Mouse (Mus musculus) hindlimb bud, embryonic 11.5 days (tissue): ENCODE data around the gene Msrb3.
A peak's percentile ranks its signal among the peaks of the same experiment; 100 is the strongest.

Experiments used
- DNase-seq: peaks from one replicate; pipeline ENCODE4 v3.0.0-alpha.2; 2012; ENCODE audit warnings: low read depth, low spot score; ENCODE audit errors: extremely low spot score

Msrb3 gene

GRCm38 (mm10) chr10:120900096-120900495 is 1.2 kb upstream of the Msrb3 start:
- no peak for DNase-seq

GRCm38 (mm10) chr10:120898357-120898756 is 544 bp downstream of the Msrb3 start:
- no peak for DNase-seq

GRCm38 (mm10) chr10:120895899-120896289 is 3.0 kb downstream of the Msrb3 start:
- no peak for DNase-seq

GRCm38 (mm10) chr10:120894978-120895898 is 3.7 kb downstream of the Msrb3 start:
- no peak for DNase-seq

GRCm38 (mm10) chr10:120893938-120894337 is 5.0 kb downstream of the Msrb3 start:
- no peak for DNase-seq

GRCm38 (mm10) chr10:120891131-120891530 is 7.8 kb downstream of the Msrb3 start:
- no peak for DNase-seq

- no peak for DNase-seq
These were observed 8.3 kb downstream of the Msrb3 start for GRCm38 (mm10) chr10:120890592-120890991.

- DNase-seq, result no peak
These were observed 10.4 kb downstream of the Msrb3 start for GRCm38 (mm10) chr10:120888531-120888930.

- no peak for DNase-seq
These were observed 14.7 kb downstream of the Msrb3 start for GRCm38 (mm10) chr10:120884220-120884619.

- no peak for DNase-seq
These were observed 15.2 kb downstream of the Msrb3 start for GRCm38 (mm10) chr10:120883732-120884131.

- DNase-seq, result no peak
These were observed 15.9 kb downstream of the Msrb3 start for GRCm38 (mm10) chr10:120883069-120883415.

GRCm38 (mm10) chr10:120882347-120883068 is 16.4 kb downstream of the Msrb3 start:
- DNase-seq, result no peak

GRCm38 (mm10) chr10:120876549-120877270 is 22.2 kb downstream of the Msrb3 start:
- no peak for DNase-seq

- DNase-seq, result no peak
These were observed 23.0 kb downstream of the Msrb3 start for GRCm38 (mm10) chr10:120875672-120876463.

- no peak for DNase-seq
These were observed 24.6 kb downstream of the Msrb3 start for GRCm38 (mm10) chr10:120874261-120874660.

GRCm38 (mm10) chr10:120873646-120874201 is 25.2 kb downstream of the Msrb3 start:
- DNase-seq, result no peak

GRCm38 (mm10) chr10:120872483-120872862 is 26.4 kb downstream of the Msrb3 start:
- DNase-seq, result peak; percentile 99

- no peak for DNase-seq
These were observed 27.0 kb downstream of the Msrb3 start for GRCm38 (mm10) chr10:120871630-120872482.

GRCm38 (mm10) chr10:120871096-120871495 is 27.8 kb downstream of the Msrb3 start:
- no peak for DNase-seq
